Mouse (Mus musculus) CH12.LX (cell line): Measurements from ENCODE around the gene Rpl6. TPM values are rescaled to one million over a fixed set of nuclear protein-coding genes. Genes with fewer than 3 reads are reported as not detected.

Experiments used
- DNase-seq: peaks from one replicate; pipeline ENCODE4 v3.0.0-alpha.2; 2013; ENCODE audit errors: extremely low read depth
- H3K27ac ChIP-seq: 2 replicates; pipeline ENCODE4 v1.5.1; 2012; ENCODE audit warnings: low read depth, mild to moderate bottlenecking, control low read depth, moderate library complexity; ENCODE audit not compliant: insufficient read depth
- H3K27me3 ChIP-seq: replicated peaks from 2 replicates; pipeline ENCODE3; 2012; ENCODE audit warnings: inconsistent platforms
- H3K36me3 ChIP-seq, 2 experiments: replicated peaks in 1 of 2; 2 replicates each; pipeline versions ENCODE3 to v1.6.1; 2012; ENCODE audit warnings: inconsistent platforms in 1 of 2, low read length in 1 of 2, mild to moderate bottlenecking in 1 of 2, mixed read lengths in 1 of 2, moderate library complexity in 1 of 2; ENCODE audit not compliant: control insufficient read depth in 1 of 2, insufficient read depth in 1 of 2
- H3K4me1 ChIP-seq, 2 experiments: 2 replicates each; pipeline ENCODE4 v1.6.1; 2012; ENCODE audit warnings: inconsistent platforms in 1 of 2, moderate library complexity in 1 of 2; ENCODE audit not compliant: insufficient read depth in 2 of 2, control insufficient read depth in 1 of 2
- H3K4me2 ChIP-seq: 2 replicates; pipeline ENCODE4 v1.6.1; 2012; ENCODE audit warnings: low read depth, mild to moderate bottlenecking, control low read depth; ENCODE audit not compliant: poor library complexity, insufficient read depth, severe bottlenecking
- H3K4me3 ChIP-seq, 3 experiments: fragments of 150-350 bp in 1 of 3; sonication (generic) in 1 of 3; replicated peaks in 1 of 3; 2 replicates each; pipeline versions ENCODE3 to v1.5.1; 2011 to 2012; ENCODE audit warnings: low read depth in 2 of 3, low read length in 2 of 3, mild to moderate bottlenecking in 2 of 3, moderate library complexity in 2 of 3, control low read depth in 1 of 3, improper control_type of control experiment in 1 of 3, inconsistent platforms in 1 of 3, mixed read lengths in 1 of 3; ENCODE audit not compliant: poor library complexity in 1 of 3
- H3K79me2 ChIP-seq: replicated peaks from 2 replicates; pipeline ENCODE4 v1.6.1; 2012; ENCODE audit warnings: mild to moderate bottlenecking, moderate library complexity; ENCODE audit not compliant: control insufficient read depth, poor library complexity, insufficient read depth, severe bottlenecking; ENCODE audit errors: extremely low read depth
- H3K9ac ChIP-seq: 2 replicates; pipeline ENCODE4 v1.6.1; 2012; ENCODE audit warnings: low read depth, mild to moderate bottlenecking, control low read depth, moderate library complexity; ENCODE audit not compliant: insufficient read depth
- H3K9me3 ChIP-seq: replicated peaks from 2 replicates; pipeline ENCODE3; 2012; ENCODE audit warnings: low read length, inconsistent platforms, mixed read lengths
- BHLHE40 ChIP-seq: IDR thresholded peaks from 2 replicates; pipeline ENCODE4 v1.6.1; 2011; ENCODE audit warnings: mild to moderate bottlenecking, low read depth, low read length, improper control_type of control experiment
- CHD1 ChIP-seq: IDR thresholded peaks from 2 replicates; pipeline ENCODE4 v1.6.1; 2012; ENCODE audit warnings: low read depth, low read length, improper control_type of control experiment, inconsistent platforms
- CHD2 ChIP-seq: IDR thresholded peaks from 2 replicates; pipeline ENCODE4 v1.6.1; 2011; ENCODE audit warnings: low read length, improper control_type of control experiment
- E2F4 ChIP-seq: IDR thresholded peaks from 2 replicates; pipeline ENCODE4 v1.6.1; 2011; ENCODE audit warnings: low read depth, low read length, improper control_type of control experiment; ENCODE audit not compliant: insufficient replicate concordance
- ELF1 ChIP-seq: IDR thresholded peaks from 2 replicates; pipeline ENCODE4 v1.6.1; 2014; ENCODE audit warnings: low read depth, mild to moderate bottlenecking, inconsistent platforms, low read length, improper control_type of control experiment
- ETS1 ChIP-seq: conservative IDR thresholded peaks from 2 replicates; pipeline ENCODE4 v1.6.1; 2012; ENCODE audit warnings: low read depth, mild to moderate bottlenecking, inconsistent platforms, low read length, improper control_type of control experiment, moderate library complexity
- HCFC1 ChIP-seq: IDR thresholded peaks from 2 replicates; pipeline ENCODE4 v1.6.1; 2012; ENCODE audit warnings: low read depth, mild to moderate bottlenecking, inconsistent platforms, low read length, improper control_type of control experiment
- MAX ChIP-seq: IDR thresholded peaks from 2 replicates; pipeline ENCODE4 v1.6.1; 2011; ENCODE audit warnings: low read length, improper control_type of control experiment
- MAZ ChIP-seq: IDR thresholded peaks from 2 replicates; pipeline ENCODE4 v1.6.1; 2012; ENCODE audit warnings: low read depth, mild to moderate bottlenecking, inconsistent platforms, low read length, improper control_type of control experiment, moderate library complexity
- MEF2A ChIP-seq: IDR thresholded peaks from 2 replicates; pipeline ENCODE4 v1.6.1; 2014; ENCODE audit warnings: low read depth, mild to moderate bottlenecking, inconsistent platforms, low read length, improper control_type of control experiment, borderline replicate concordance
- MXI1 ChIP-seq: IDR thresholded peaks from 2 replicates; pipeline ENCODE4 v1.6.1; 2011; ENCODE audit warnings: mild to moderate bottlenecking, low read depth, low read length, improper control_type of control experiment
- MYC ChIP-seq: IDR thresholded peaks from 2 replicates; pipeline ENCODE4 v1.6.1; 2011; ENCODE audit warnings: low read depth, mild to moderate bottlenecking, improper control_type of control experiment, low read length
- NELFE ChIP-seq: IDR thresholded peaks from 2 replicates; pipeline ENCODE4 v1.6.1; 2011; ENCODE audit warnings: low read depth, low read length, improper control_type of control experiment
- NRF1 ChIP-seq: IDR thresholded peaks from 2 replicates; pipeline ENCODE4 v1.6.1; 2014; ENCODE audit warnings: low read depth, mild to moderate bottlenecking, inconsistent platforms, low read length, improper control_type of control experiment, moderate library complexity
- POLR2AphosphoS2 ChIP-seq: IDR thresholded peaks from 2 replicates; pipeline ENCODE4 v1.6.1; 2011; ENCODE audit warnings: low read depth, low read length, improper control_type of control experiment
- RAD21 ChIP-seq: IDR thresholded peaks from 2 replicates; pipeline ENCODE4 v1.6.1; 2011; ENCODE audit warnings: low read depth, mild to moderate bottlenecking, low read length, improper control_type of control experiment, moderate library complexity
- SIN3A ChIP-seq: IDR thresholded peaks from 2 replicates; pipeline ENCODE4 v1.6.1; 2012; ENCODE audit warnings: low read length, improper control_type of control experiment, inconsistent platforms
- TBP ChIP-seq: conservative IDR thresholded peaks from 2 replicates; pipeline ENCODE4 v1.6.1; 2011; ENCODE audit warnings: low read depth, low read length, improper control_type of control experiment
- TCF12 ChIP-seq: IDR thresholded peaks from 2 replicates; pipeline ENCODE4 v1.6.1; 2014; ENCODE audit warnings: low read depth, mild to moderate bottlenecking, inconsistent platforms, low read length, improper control_type of control experiment
- UBTF ChIP-seq: IDR thresholded peaks from 2 replicates; pipeline ENCODE4 v1.6.1; 2012; ENCODE audit warnings: low read depth, mild to moderate bottlenecking, inconsistent platforms, low read length, improper control_type of control experiment, moderate library complexity
- ZC3H11A ChIP-seq: IDR thresholded peaks from 2 replicates; pipeline ENCODE4 v1.6.1; 2012; ENCODE audit warnings: low read depth, mild to moderate bottlenecking, inconsistent platforms, low read length, improper control_type of control experiment
- ZKSCAN1 ChIP-seq: IDR thresholded peaks from 2 replicates; pipeline ENCODE4 v1.6.1; 2012; ENCODE audit warnings: low read depth, inconsistent platforms, low read length, improper control_type of control experiment, borderline replicate concordance
- ZNF384 ChIP-seq: IDR thresholded peaks from 2 replicates; pipeline ENCODE4 v1.6.1; 2012; ENCODE audit warnings: low read depth, low read length, improper control_type of control experiment, inconsistent platforms
- dilution Hi-C: fragments of 300-500 bp; cut with MboI; formaldehyde crosslinking; loops from 2 replicates; pipeline ENCODE4 v1.14.3; 2020; ENCODE audit warnings: low sequenced_read_pairs; ENCODE audit not compliant: extremely low pct_unique_long_range_greater_than_20kb, extremely low pct_ligation_motif_present
- in situ Hi-C: fragments of 300-500 bp; cut with MboI; formaldehyde crosslinking; loops from 3 replicates; pipeline ENCODE4 v1.14.3; 2019; ENCODE audit warnings: low sequenced_read_pairs, low pct_ligation_motif_present, low pct_unique_long_range_greater_than_20kb, mixed read lengths
- polyA plus RNA-seq: library from polyadenylated mRNA; unstranded; fragments of >175 nt; gene quantifications from 2 replicates; pipeline ENCODE4 v1.2.1, GENCODE M21; 2012; ENCODE audit warnings: low read depth; ENCODE audit not compliant: insufficient read length
- total RNA-seq, 2 experiments: library from RNA; depleted of rRNA; stranded (reverse); fragments of 300-350 nt in 1 of 2; fragments of >200 nt in 1 of 2; gene quantifications; 2 replicates each; pipeline ENCODE4 v1.2.3; 2012 to 2014

Rpl6 gene
- total and polyA plus RNA-seq, 3 experiments, result 2,433 to 2,694 (median 2,607) TPM

GRCm38 (mm10) chr5:121249693-121250092 lies 45.4 kb downstream of the Rpl6 start:
- DNase-seq, result no peak
- Histone ChIP-seq H3K36me3 (peaks cover 6 to 14% of the 10 kb centered on the region in 2 experiments), H3K27me3 (no peaks in the 10 kb centered on the region), H3K27ac (no peak overlapping the region), H3K9ac (no peak overlapping the region), H3K4me1 (peaks cover under 1 to 54% of the 10 kb centered on the region in 2 experiments), H3K4me2 (no peak overlapping the region), H3K4me3 (no peak overlapping the region), H3K9me3 (no peaks in the 10 kb centered on the region), H3K79me2 (no peaks in the 10 kb centered on the region; the same call in 1 of the 2 replicates)
- in situ Hi-C loops (no loop called here), dilution Hi-C loops (no loop called here)
- TF ChIP-seq ZC3H11A (no peak), NRF1 (no peak), MEF2A (no peak), MXI1 (no peak), NELFE (no peak), SIN3A (no peak), RAD21 (no peak), ZNF384 (no peak), ZKSCAN1 (no peak), TBP (no peak), CHD2 (no peak), CHD1 (no peak), BHLHE40 (no peak), UBTF (no peak), E2F4 (no peak), MYC (no peak), ELF1 (no peak)

- Histone ChIP-seq H3K27me3 (no peaks in the 10 kb centered on the region), H3K9me3 (no peaks in the 10 kb centered on the region), H3K79me2 (no peaks in the 10 kb centered on the region), H3K4me1 (peaks cover 4 to 69% of the 10 kb centered on the region in 2 experiments), H3K4me3 (no peak overlapping the region), H3K4me2 (no peak overlapping the region), H3K27ac (no peak overlapping the region), H3K9ac (no peak overlapping the region), H3K36me3 (peaks cover 14 to 27% of the 10 kb centered on the region in 2 experiments)
- no peak for DNase-seq
- in situ Hi-C loops (no loop called here), dilution Hi-C loops (no loop called here)
- TF ChIP-seq ELF1 (no peak), UBTF (no peak), ZNF384 (no peak), MXI1 (no peak), MAX (no peak), HCFC1 (no peak), TCF12 (no peak), ZC3H11A (no peak), MEF2A (no peak), MYC (no peak), CHD1 (no peak), POLR2AphosphoS2 (no peak), MAZ (no peak), ETS1 (no peak), E2F4 (no peak), ZKSCAN1 (no peak)
These were observed 47.5 kb downstream of the Rpl6 start for GRCm38 (mm10) chr5:121251813-121252212.
